Mouse (Mus musculus) embryonic facial prominence, embryonic 13.5 days (tissue): ENCODE data around the gene Stx11. TPM values are rescaled to one million over a fixed set of nuclear protein-coding genes. Genes with fewer than 3 reads are reported as not detected.

ENCODE experiments used
- ATAC-seq: fragments of 200-750 bp; cut with Nextera tagmentation; 2 replicates; pipeline ENCODE4 v1.8.0; 2017; ENCODE audit warnings: low read depth; ENCODE audit not compliant: insufficient number of reproducible peaks, insufficient read depth, low FRiP score, low TSS enrichment
- H3K27ac ChIP-seq: fragments of 300-500 bp; sonication (generic); 2 replicates; pipeline ENCODE4 v1.5.1; 2015; ENCODE audit warnings: moderate library complexity, mild to moderate bottlenecking, inconsistent platforms
- H3K27me3 ChIP-seq: fragments of 300-500 bp; sonication (generic); 2 replicates; pipeline ENCODE4 v1.6.1; 2015; ENCODE audit warnings: mild to moderate bottlenecking, inconsistent platforms
- H3K36me3 ChIP-seq: fragments of 300-500 bp; sonication (generic); 2 replicates; pipeline ENCODE4 v1.6.1; 2015; ENCODE audit warnings: mild to moderate bottlenecking, inconsistent platforms
- H3K4me1 ChIP-seq: fragments of 300-500 bp; sonication (generic); 2 replicates; pipeline ENCODE4 v1.6.1; 2015; ENCODE audit warnings: inconsistent platforms
- H3K4me2 ChIP-seq: fragments of 300-500 bp; sonication (generic); 2 replicates; pipeline ENCODE4 v1.6.1; 2015; ENCODE audit warnings: moderate library complexity, mild to moderate bottlenecking, inconsistent platforms
- H3K4me3 ChIP-seq: fragments of 300-500 bp; sonication (generic); 2 replicates; pipeline ENCODE4 v1.5.1; 2015; ENCODE audit warnings: mild to moderate bottlenecking, inconsistent platforms
- H3K9ac ChIP-seq: fragments of 300-500 bp; sonication (generic); 2 replicates; pipeline ENCODE4 v1.6.1; 2015; ENCODE audit warnings: mild to moderate bottlenecking, inconsistent platforms
- H3K9me3 ChIP-seq: fragments of 300-500 bp; sonication (generic); 2 replicates; pipeline ENCODE4 v1.6.1; 2016; ENCODE audit warnings: inconsistent platforms
- WGBS: fragments of 180-500 bp; shearing (Covaris S2); methylation state at CpG from one replicate; pipeline ENCODE4 v1.1.7; 2015; ENCODE audit warnings: mixed read lengths; 5-methylcytosine and 5-hydroxymethylcytosine counted together
- polyA plus RNA-seq: library from polyadenylated mRNA; unstranded; fragments of >200 nt; fragmentation: Nextera tagmentation; extraction: Ambion mirVana; gene quantifications from 2 replicates; pipeline ENCODE4 v1.2.1, GENCODE M21; 2015

Gene Stx11
- polyA plus RNA-seq, 1 experiment from 2014 or later: 3.6 TPM

DNA sequence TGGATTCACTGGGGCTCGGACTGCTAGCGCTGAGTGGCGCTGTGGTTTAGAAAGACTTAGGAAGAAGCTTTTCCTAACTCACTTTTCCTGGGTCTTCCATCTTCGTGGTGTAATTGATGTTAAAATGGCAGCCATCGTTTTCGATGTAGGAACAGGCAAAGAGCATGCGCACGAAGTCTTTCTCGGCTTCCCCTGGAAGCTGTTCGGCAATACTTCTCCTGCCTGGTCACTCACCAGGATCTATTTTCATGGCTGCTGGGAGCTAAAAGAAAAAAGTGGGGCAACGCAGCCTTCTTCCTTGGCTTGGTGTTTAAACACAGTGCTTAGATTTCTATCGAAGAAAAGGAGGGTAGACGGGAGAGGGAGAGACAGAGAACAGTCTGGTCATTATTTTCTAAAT lies 52.6 kb downstream of the Stx11 start:
- Histone ChIP-seq H3K9me3 (no peaks in the 10 kb centered on the region), H3K4me1 (peaks cover 15% of the 10 kb centered on the region; the same call in 1 of the 2 replicates), H3K27me3 (no peaks in the 10 kb centered on the region), H3K36me3 (no peaks in the 10 kb centered on the region), H3K4me3 (no peak overlapping the region), H3K4me2 (peak overlapping the region; percentile 43), H3K27ac (peak overlapping the region; percentile 87), H3K9ac (0 out of 2 replicates have a peak overlapping the region, but pooled peaks have one; percentile 44)
- 83% methylated on average over 13 of the region's 13 CpGs for WGBS
- ATAC-seq: no peak

DNA sequence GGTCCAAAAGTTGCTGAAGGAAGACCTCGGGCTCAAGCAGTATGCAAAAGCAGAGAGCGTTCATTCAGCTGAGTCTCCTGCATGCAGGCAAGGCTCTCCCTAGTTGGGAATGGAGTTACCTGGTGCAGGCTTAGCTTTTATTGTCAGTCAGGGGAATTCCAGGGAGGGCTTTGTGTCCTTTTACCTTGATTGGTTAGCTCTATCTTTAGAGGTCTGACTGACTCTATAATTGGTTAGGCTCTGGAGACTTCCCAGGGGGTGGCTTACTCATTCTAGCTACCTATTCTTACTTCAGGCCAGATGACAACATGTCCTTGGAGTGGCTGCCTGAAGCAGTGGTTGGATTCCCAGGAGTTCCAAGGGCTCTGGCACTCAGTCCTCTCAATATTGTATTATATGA lies 54.2 kb downstream of the Stx11 start:
- Histone ChIP-seq H3K9ac (no peak overlapping the region), H3K9me3 (no peaks in the 10 kb centered on the region), H3K4me1 (0 out of 2 replicates have a peak, but pooled peaks cover 11% of the 10 kb centered on the region), H3K4me2 (no peak overlapping the region), H3K36me3 (no peaks in the 10 kb centered on the region), H3K27ac (no peak overlapping the region), H3K27me3 (no peaks in the 10 kb centered on the region), H3K4me3 (no peak overlapping the region)
- no peak for ATAC-seq
- 82% methylated on average over 2 of the region's 2 CpGs for WGBS

- H3K4me3 ChIP-seq: no peak overlapping the region
- no peak overlapping the region for H3K9ac ChIP-seq
- no peaks in the 10 kb centered on the region for H3K9me3 ChIP-seq
- H3K27me3 ChIP-seq: no peaks in the 10 kb centered on the region
- 38% methylated on average over 1 of the region's 1 CpGs for WGBS
- H3K4me1 ChIP-seq: 0 out of 2 replicates have a peak, but pooled peaks cover 11% of the 10 kb centered on the region
- no peak overlapping the region for H3K27ac ChIP-seq
- no peak for ATAC-seq
- H3K36me3 ChIP-seq: no peaks in the 10 kb centered on the region
- no peak overlapping the region for H3K4me2 ChIP-seq
Measured at GRCm38 (mm10) chr10:12909179-12909578, 54.9 kb downstream of the Stx11 start.

GRCm38 (mm10) chr10:12904140-12904528 lies 60.0 kb downstream of the Stx11 start:
- Histone ChIP-seq H3K9me3 (no peaks in the 10 kb centered on the region), H3K4me3 (no peak overlapping the region), H3K27me3 (no peaks in the 10 kb centered on the region), H3K27ac (no peak overlapping the region), H3K4me2 (no peak overlapping the region), H3K36me3 (no peaks in the 10 kb centered on the region), H3K4me1 (no peaks in the 10 kb centered on the region), H3K9ac (no peak overlapping the region)
- ATAC-seq: no peak; the same call in 1 of the 2 replicates
- 61% methylated on average over 5 of the region's 5 CpGs for WGBS

DNA sequence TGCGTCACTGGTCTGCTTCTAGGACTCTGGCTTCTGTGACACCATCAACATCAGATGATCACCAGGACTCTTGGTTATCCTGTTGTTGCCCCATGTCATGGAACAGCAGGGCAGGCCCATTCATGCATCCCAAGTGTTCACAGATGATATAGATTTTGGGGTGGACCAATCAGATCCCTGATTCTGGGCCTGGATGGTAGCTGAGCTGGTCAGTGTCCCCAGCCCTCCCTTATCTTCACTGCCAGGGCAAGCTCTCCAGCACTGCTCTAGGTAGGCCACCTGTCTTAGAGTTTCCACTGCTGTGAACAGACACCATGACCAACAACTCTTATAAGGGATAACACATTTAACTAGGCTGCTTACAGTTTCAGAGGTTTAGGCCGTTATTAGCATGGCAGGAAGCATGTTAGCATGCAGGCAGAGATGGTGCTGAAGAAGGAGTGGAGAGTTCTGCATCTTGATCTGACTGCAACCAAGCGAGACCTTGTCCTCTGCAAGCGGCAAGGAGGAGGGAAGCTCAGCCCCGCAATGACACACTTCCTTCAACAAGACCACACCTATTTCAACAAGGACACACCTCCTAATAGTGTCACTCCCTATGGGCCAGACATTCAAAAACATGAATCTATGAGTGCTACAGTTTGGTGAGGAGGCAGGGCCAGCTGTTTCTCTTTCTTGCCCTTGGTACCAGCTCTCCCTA lies 60.5 kb downstream of the Stx11 start:
- no peak overlapping the region for H3K27ac ChIP-seq
- H3K27me3 ChIP-seq: no peaks in the 10 kb centered on the region
- no peak overlapping the region for H3K4me2 ChIP-seq
- H3K4me3 ChIP-seq: no peak overlapping the region
- no peaks in the 10 kb centered on the region for H3K36me3 ChIP-seq
- 88% methylated on average over 5 of the region's 5 CpGs for WGBS
- H3K9ac ChIP-seq: no peak overlapping the region
- H3K9me3 ChIP-seq: no peaks in the 10 kb centered on the region
- no peaks in the 10 kb centered on the region for H3K4me1 ChIP-seq
- no peak for ATAC-seq

- Histone ChIP-seq H3K27ac (no peak overlapping the region), H3K36me3 (no peaks in the 10 kb centered on the region), H3K27me3 (no peaks in the 10 kb centered on the region), H3K4me1 (no peaks in the 10 kb centered on the region), H3K9me3 (no peaks in the 10 kb centered on the region), H3K9ac (no peak overlapping the region), H3K4me2 (no peak overlapping the region), H3K4me3 (no peak overlapping the region)
- ATAC-seq: no peak
- 94% methylated on average over 5 of the region's 5 CpGs for WGBS
Measured at GRCm38 (mm10) chr10:12899901-12900300, 64.2 kb downstream of the Stx11 start.

DNA sequence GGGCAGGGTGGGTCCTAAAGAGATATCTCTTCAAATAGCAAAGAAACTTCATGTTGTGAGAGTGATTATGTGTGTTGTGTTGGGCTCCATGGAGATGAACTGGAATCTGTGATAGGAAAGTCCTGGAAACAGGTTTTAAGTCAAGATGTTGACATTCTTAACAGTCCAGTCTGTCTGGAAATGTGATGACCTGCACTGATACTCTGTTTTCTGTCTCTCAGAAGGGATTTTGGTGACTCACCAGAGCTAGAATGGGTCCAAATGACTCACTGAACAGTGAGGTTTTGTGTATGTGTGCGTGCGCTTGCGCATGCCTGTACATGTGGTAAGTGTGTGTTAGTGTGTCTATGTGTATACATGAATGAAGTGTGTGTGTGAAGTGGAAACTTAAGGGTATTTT lies 70.8 kb downstream of the Stx11 start:
- H3K9me3 ChIP-seq: no peaks in the 10 kb centered on the region
- WGBS: 95% methylated on average over 3 of the region's 3 CpGs
- no peaks in the 10 kb centered on the region for H3K27me3 ChIP-seq
- no peak overlapping the region for H3K4me2 ChIP-seq
- no peaks in the 10 kb centered on the region for H3K36me3 ChIP-seq
- H3K9ac ChIP-seq: no peak overlapping the region
- peaks cover 2% of the 10 kb centered on the region; the same call in 1 of the 2 replicates for H3K4me1 ChIP-seq
- H3K4me3 ChIP-seq: no peak overlapping the region
- ATAC-seq: no peak
- no peak overlapping the region for H3K27ac ChIP-seq

DNA sequence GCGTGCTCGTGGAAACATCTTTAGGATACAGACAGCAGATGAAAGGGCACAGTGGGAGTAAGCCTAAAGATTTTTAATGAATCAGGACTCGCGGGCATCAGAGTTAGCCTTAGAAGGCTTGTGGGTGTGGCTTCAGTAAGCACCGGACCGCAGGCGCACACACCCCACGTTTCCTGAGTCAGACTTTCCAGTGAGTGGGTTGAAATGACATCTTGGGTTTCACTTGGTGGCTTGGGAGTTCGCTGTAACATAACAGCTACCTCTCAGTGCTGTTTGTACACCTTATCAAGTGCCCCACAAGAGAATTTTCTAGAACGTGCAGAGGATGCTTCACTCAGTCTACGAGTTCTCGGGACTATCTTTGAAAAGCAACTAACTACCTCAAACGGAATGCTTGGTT lies 75.7 kb downstream of the Stx11 start:
- H3K27me3 ChIP-seq: no peaks in the 10 kb centered on the region
- 65% methylated on average over 13 of the region's 13 CpGs for WGBS
- H3K4me3 ChIP-seq: no peak overlapping the region
- no peaks in the 10 kb centered on the region for H3K36me3 ChIP-seq
- H3K4me2 ChIP-seq: no peak overlapping the region
- H3K27ac ChIP-seq: no peak overlapping the region
- H3K4me1 ChIP-seq: peaks cover 9% of the 10 kb centered on the region; the same call in 1 of the 2 replicates
- H3K9me3 ChIP-seq: no peaks in the 10 kb centered on the region
- 0 out of 2 replicates have a peak, but pooled peaks have one; percentile 48 for ATAC-seq
- H3K9ac ChIP-seq: no peak overlapping the region

Other genes with a start within 250 kb of the Stx11 start
- gene Utrn, start 94.9 kb downstream of the Stx11 start, polyA plus RNA-seq: 101 and 102 TPM in 2 replicates
- gene Sf3b5, start 41.0 kb upstream of the Stx11 start, polyA plus RNA-seq: 38.4 and 40.1 TPM in 2 replicates
- gene Plagl1, start 96.2 kb upstream of the Stx11 start, polyA plus RNA-seq: 126 and 130 TPM in 2 replicates
- not detected in 2 replicates for gene Zc2hc1b, start 213.7 kb upstream of the Stx11 start, polyA plus RNA-seq
- gene Ltv1, start 228.9 kb upstream of the Stx11 start, polyA plus RNA-seq: 68.9 and 69.1 TPM in 2 replicates